Mouse (Mus musculus) adipocyte (in vitro differentiated cells): ENCODE results near the gene Egr4.

Experiments used
- DNase-seq: peaks from one replicate; pipeline ENCODE4 v3.0.0-alpha.2; 2016; ENCODE audit warnings: low spot score

Gene Egr4

DNA sequence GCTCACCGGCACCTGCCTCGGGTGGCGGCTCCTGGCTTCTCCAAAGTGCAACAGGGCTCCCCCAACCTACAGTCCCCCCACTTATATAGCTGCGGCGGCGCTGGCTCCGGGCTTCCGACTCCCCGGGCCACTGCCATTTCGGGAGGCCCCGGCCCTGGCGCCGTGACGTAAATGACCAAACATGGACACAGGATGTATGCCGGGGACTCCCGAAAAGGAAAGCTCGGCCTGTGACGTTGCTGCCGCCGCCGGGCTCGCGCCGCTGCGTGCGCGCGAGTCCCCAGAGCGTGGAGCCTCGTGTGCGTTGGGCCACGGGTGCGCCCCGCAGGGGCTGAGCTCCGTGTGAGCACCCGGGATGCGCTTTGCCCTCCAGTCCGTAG is at the start of gene Egr4:
TSS of gene Egr4 (minus strand) at position 59 of the 380 bp plus-strand sequence.
- no peak for DNase-seq

GRCm38 (mm10) chr6:85562374-85562773 is 49.0 kb upstream of the Egr4 start:
- no peak for DNase-seq

DNA sequence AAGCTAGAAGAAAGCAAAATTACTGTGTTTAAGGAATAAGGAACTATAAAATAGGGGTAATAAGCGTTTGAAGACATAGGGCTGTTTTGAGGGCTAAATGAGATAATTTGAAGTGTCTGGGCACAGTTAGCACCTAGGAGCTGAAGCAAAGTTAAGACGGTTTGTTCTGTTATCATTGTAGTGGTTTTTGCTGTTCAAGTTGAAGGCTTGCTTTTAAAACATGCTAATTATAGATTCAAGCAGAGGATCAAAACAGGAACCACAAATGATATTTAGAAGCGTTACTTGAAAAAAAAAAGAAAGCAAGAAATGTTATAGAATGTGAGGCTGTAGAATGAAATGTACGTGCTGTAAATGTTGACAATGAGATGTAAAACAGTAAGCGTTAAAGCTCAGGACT is 34.3 kb upstream of the Egr4 start:
- no peak for DNase-seq

DNA sequence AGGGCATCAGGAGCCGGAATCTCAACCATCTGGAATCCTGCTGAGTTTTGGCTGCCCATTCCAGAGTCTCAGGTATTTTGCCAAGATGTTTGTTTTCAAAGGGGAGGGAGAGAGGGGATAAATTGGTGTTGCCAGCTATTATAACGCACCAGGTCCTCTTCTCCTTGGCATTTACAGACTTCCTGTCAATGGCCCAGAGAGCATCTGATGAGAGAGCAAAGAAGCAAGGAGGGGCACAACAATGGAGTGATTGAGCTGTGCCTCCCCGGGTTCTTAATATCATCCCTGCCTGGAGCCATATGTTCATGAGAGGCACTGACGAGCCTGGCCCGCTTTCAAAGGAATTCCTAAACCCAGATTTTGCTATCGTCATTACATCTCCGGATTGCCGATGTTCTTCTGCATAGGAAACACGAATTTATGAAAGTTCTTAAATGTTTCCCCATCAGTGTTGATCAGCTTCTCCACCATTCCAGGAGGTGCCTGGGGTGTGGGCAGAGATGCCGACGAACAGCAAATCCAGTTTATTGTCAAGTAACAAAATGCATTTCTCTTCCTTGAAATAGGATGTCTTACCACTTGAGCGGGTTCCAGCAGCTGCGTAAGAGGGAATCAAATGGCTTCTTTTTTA is 31.0 kb upstream of the Egr4 start:
- no peak for DNase-seq

GRCm38 (mm10) chr6:85543351-85544175 is 30.2 kb upstream of the Egr4 start:
- DNase-seq: no peak

DNA sequence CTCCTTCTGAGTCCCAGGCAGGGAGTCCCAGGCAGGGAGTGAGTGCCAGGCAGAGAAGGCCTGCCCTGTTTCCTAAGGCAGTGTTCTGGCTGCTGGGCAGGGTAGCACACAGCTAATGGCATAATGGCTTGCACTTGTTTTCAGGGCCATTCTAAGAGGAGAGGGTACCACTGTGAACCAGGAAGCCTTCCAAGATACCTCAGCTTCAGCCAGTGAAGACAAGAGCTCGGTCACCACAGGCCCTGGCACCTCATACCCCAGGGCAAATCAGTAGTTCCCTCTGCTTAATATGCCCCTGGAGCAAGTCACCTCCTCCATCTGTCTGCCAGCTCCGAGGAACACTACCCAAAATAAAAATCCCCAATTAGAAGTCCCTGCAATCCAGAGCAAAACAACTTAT is 9.4 kb upstream of the Egr4 start:
- no peak for DNase-seq

GRCm38 (mm10) chr6:85522026-85522425 is 8.6 kb upstream of the Egr4 start:
- no peak for DNase-seq

DNA sequence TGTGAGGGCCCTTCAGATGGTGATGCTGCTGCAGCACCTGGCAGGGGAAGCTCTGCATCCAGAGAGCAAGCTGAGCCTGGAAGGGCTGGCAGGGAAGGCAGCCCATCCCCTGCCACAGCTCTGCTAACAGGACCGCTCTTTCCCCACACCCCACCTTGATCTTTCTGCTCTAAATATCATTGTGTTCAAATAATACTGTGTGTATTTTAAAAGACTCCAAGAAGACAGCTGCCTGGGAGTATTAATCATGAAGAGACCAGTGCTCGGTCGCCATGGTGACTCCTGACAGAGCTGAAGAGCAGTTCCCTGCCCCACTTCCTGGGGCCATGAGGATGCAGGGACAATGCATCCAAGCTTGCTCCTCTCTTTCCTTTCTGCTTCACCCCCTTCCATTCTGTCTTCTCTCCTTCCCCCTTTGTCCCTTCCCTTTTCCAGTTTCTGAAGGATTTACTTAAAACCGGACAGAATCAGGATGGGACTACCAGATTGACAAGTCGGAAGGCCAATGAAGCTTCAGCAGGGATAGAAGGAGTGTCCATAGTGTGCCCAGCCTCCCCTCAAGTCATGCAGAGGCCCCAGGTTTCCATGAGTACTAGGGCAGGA is 4.8 kb upstream of the Egr4 start:
- DNase-seq: no peak

DNA sequence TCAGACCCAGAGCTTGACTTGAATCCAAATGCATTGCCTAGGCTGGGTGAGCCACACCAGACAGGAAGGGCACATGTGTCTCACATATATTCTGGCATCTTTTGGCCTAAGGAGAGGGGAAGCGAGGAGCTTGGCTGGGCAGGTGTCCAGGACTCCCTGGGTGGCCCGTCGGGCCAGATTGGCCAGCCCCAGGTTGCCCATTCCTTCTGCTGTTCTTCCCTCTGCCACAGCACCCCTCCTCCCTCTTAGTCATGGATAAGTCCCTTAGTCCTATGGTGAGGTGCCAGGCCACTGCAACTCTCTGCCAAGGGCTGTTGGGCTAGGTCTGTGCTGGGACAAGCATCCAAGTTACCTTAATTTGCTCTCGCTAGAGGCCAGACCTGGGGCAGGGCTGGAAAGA is 2.6 kb upstream of the Egr4 start:
- DNase-seq: no peak

DNA sequence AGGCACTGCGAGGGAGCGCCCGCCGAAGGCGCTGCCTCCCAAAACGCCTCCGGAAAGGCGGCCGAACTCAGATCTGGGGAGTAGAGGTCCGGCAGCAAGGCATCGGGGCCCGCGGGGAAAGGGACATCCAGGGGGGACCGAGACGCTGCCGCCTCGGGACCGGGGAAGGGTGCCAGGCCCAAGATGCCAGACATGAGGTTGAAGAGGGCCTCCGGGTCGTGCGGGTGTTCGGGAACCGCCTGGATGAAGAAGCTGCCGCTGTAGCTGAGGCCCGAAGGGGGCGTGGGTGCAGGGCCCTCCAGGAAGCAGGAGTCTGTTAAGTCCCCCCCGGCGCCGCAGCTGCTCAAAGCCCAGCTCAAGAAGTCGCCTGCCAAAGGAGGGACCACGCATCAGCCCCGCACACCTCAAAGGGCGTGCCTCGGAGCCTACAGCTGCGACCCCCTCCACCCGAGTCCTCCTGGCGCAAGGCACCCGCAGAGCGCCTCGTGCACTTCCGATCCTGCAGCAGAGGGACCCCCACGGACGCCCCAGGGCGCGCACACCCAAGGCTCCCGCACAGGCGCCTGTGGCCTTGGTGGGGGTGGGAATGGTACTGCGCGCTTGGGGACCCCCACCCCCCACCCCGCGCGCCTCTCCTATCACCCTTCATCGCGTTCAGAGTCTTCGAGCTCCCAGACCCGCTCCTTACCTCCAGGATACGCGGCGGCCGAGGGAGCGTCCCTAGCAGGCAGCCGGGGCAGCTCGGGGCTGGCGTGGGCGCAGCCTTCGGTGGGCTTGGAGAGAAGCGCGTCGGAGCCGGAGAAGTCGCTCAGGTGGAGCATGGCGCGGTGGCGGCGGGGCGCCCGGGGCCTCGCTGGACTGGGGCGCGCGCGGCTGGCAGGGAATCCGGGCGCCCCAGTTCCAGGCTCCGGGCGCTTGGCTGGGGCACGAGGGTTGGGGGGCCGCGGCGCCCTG is 535 bp downstream of the Egr4 start:
- DNase-seq: no peak

DNA sequence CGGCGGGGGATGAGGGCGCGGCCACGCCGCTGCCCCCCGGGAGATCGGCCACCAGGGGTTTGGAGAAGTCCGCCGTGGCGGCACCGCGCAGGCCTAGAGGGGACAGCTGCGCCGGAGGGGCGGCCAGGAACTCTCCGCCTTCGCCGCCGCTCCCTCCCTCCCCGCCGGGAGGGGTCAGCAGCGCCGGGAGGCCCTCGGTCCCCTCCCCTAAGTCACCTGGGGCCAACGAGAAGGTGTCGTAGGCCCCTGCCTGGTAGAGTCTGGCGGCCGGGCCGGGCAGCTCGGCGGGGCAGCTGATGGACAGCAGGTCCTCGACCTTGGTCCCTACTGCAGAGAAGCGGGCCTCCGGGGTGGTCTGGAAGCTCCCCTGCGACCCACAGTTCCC is 1.3 kb downstream of the Egr4 start:
- DNase-seq: no peak

DNA sequence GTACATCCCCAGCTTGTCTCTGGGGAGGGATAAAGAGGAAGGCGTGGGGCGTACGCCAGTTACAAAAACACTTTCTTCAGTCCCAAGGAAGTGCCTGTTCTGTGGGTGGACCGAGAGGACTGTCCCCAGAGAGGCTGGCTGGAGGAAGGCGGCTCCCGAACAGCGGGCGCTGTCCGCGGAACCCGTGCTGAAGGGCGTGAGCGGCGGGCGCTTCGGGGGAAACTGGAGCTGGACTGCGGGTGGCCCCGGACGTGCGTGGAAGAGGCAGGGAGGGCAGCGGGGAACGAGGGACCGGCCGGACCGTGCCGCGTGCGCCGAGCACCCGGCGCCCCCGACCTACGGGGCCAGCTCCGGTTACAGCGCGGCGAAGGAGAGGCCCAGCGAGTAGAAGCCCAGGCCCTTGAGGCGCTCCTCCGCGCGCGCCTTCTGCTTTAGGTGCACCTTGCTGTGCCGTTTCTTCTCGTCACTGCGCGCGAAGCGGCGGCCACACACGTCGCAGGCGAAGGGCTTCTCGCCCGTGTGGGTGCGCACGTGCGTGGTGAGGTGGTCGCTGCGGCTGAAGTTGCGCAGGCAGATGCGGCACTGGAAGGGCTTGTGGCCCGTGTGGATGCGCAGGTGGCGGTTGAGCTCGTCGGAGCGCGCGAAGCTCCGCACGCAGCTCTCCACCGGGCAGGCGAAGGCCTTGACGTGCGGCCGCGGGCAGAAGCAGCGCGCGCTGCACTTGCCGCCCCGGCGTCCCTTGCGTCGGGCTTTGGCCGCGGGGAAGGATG is 1.9 kb downstream of the Egr4 start:
- no peak for DNase-seq

DNA sequence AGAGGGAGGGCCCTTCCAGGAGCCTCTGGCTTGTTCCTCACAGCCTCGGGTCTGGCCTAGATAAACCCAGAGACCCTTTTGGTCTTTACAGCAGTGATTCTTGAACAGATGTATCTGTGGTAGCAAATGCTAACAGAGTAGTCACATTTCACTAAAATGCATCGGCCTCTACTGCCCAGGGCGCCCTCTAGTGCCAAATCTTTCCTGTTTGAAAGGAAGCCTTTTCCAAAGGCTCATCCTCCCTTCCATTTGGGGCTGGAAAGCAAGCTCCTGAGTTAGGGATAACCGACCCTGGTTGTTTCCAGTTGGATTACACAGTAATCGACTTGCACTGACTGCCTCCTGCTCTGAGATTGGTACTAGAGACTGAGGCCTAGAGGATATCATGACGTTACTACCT is 2.9 kb downstream of the Egr4 start:
- peak; percentile 63 for DNase-seq

DNA sequence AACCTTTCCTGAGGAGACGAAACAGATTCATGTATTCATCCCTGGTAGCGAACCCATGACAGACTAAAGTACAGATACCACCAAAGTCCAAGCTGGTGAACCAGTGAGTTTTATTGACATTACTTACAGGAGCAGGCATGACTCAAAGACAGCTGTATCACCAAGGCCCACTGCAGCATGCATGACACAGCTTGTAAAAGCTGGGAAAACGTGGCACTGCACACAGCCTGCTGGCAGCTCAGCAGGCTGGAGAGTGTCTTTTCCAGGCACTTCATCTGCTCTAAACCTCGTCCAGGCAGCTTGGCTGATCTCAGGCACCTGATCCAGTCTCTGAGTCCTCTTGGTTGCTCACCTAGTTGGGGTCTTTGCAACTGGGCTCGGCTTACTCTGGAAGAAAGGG is 4.8 kb downstream of the Egr4 start:
- no peak for DNase-seq

- no peak for DNase-seq
These were observed 8.5 kb downstream of the Egr4 start for GRCm38 (mm10) chr6:85504908-85505307.

DNA sequence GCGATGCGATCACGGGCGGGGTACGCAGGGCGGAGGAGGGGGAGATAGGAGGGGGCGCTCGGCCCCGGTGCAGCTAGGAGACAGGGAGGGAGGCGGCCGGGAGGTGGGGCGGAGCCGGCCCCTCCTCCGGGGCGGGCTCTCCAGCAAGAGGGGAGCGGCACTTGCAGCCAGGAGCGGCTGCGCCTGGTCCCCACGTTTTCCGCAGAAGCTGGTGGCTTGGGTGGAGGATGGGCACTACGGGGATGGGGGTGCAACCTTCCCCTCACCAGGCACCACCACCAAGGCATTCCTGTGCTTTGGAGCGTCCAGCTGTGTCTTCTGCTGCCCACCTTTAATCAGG is 10.5 kb downstream of the Egr4 start, which contains the start of gene Fbxo41:
TSS of gene Fbxo41 (minus strand) at position 84 of the 340 bp plus-strand sequence.
- no peak for DNase-seq

DNA sequence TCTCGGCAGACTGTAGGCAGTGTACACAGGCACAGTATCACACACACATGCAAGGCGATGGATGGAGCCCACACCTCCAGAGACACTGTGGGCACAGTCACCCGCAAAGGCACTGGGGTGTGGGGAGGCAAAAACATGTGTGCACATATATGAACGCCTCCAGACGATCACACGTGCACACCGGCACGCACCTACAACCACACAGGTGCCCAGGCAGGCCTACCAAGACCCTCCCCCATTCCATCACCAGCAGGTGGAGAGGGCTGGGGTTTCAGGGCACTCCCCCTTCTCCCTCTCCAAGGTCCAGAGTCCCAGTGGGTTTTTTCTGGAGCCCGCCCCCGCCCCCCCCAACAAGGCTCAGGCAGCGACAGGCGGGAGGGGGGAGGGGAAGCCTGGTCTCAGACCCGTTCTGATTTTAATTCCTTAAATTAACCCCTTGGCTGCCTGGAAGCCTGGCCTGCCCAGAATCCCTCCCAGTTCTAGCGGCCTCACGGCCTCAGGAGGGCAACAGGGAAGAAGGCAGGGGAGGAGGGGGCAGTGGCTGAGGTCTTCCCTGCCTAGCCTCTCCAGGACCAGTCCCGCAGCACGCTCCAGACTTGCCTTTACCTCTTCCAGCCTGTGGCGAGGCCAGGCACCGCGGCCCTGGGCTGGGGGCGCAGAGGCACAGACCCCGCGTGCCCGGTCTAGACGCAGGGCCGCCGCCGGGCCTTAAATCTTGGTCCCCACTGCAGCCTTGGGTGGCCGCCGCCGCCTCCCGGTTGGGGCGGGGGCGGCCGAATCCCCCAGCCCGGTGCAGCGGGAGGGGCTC is 11.1 kb downstream of the Egr4 start:
- no peak for DNase-seq

DNA sequence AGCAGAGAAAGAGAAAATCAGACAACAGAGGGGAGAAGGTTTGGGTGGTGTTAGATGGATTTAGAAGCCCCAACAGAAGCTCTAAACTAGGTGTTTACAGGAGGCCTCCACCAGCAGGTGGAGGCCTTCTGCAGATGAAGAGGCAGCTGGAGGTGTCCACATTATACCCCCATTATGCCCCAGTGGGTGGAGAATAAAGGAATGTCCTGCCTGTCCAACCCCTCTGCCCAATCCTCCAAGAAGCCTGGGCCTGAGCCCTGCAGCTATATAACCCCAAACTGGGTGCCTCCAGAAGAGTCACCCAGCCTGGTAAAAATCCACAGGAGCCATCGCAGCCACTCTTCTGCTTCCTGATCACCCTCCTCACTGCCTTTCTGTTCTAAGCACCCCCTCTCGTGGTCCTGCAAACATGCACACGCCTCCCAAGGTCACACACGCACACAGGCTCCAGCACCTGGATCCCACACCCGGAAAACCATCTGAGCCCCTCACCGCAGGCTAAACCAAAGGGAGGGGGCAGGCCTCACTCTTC is 11.8 kb downstream of the Egr4 start:
- no peak for DNase-seq

GRCm38 (mm10) chr6:85500416-85500815 is 13.0 kb downstream of the Egr4 start:
- DNase-seq: no peak

DNA sequence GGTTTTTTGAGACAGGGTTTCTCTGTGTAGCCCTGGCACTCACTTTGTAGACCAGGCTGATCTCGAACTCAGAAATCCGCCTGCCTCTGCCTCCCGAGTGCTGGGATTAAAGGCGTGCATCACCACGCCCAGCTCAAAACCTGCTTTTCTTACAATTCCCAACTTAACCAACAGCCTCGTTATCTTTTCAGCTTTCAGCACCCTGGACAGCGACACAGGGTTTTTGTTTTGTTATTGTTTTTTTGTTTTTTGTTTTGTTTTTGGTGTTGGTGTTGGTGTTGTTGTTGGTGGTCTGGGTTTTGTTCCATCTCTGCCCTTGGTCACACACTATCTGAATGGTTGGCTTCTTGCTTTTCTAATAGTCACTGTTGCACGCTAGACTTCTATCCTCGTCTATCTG is 15.2 kb downstream of the Egr4 start:
- peak; percentile 55 for DNase-seq
